ENCODE assay signal across 9 mouse cellular contexts in the genomic region with DNA sequence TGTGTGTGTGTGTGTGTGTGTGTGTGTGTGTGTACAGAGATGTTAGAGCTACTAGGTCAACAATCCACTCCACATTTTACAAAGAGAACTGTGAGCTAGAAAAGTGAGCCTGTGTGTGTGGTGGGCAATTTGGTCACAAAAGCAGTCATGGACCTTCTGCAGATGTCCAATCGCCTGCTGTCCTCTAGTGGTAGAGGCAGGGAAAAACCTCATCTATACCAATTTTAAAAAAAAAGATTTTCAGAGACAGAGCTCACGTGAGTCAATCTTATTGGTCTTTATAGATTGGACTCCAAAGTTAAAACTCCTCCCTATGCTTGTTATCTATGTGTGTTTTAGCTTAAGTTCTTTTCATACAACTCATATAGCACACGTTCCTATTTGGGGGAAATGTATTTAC.
DNase-seq lines count a peak whose midpoint lies in the region; ATAC-seq and TF ChIP-seq lines count a peak whose summit lies in the region.
"Had no signal": no experiment of that assay in that cellular context is flagged by ENCODE, and none has a peak within 500 bp of the region (broad histone marks: within the 10 kb centered on the region; RNA-seq: fewer than 3 reads in every experiment).

No protein-coding gene starts in this region.

- H3K4me1 ChIP-seq in embryonic fibroblast, embryonic 13.5 days (ENCODE audit: control insufficient read depth, insufficient read depth, low read length): no peaks in the 10 kb centered on the region
- H3K4me1 ChIP-seq in lung, embryonic 16.5 days (replicated peaks; ENCODE audit: control insufficient read depth, insufficient read depth, low read length): no peaks in the 10 kb centered on the region
- H3K4me1 ChIP-seq: liver, embryonic 15.5 days had no signal

- no peaks in the 10 kb centered on the region for H3K9me3 ChIP-seq in lung, embryonic 16.5 days (ENCODE audit: control insufficient read depth, low read length)
- H3K9me3 ChIP-seq: liver, embryonic 15.5 days had no signal

- no peak overlapping the region for H3K27ac ChIP-seq in embryonic fibroblast, embryonic 13.5 days (ENCODE audit: insufficient read depth, low read length)
- H3K27ac ChIP-seq in lung, embryonic 16.5 days (ENCODE audit: low read length): no peak overlapping the region
- H3K27ac ChIP-seq: liver, embryonic 15.5 days had no signal

- peak; percentile 44 to 47 for DNase-seq in cerebellum, adult 18-20 months
- DNase-seq in cerebellum, adult 11 months: no peak
- peak; percentile 40 for DNase-seq in urinary bladder, postnatal 14 days (ENCODE audit: low spot score)
- no peak for DNase-seq in urinary bladder, adult 18-20 months (ENCODE audit: low spot score in 2 of 2)
- DNase-seq in induced T-regulatory cell, adult 2 months (ENCODE audit: low read depth): peak; percentile 65
- DNase-seq in retina, postnatal 7 days (ENCODE audit: low read depth, low spot score): peak; percentile 38

- no peak overlapping the region for H3K9ac ChIP-seq in lung, embryonic 16.5 days (ENCODE audit: low read length)
- H3K9ac ChIP-seq: liver, embryonic 15.5 days had no signal

- no peak for TF ChIP-seq POLR2A in embryonic fibroblast, embryonic 13.5 days (IDR thresholded peaks at IDR 0.05; ENCODE audit: low read depth, low read length)

- H3K4me2 ChIP-seq in lung, embryonic 16.5 days (ENCODE audit: low read depth, low read length): no peak overlapping the region
- H3K4me2 ChIP-seq: liver, embryonic 15.5 days had no signal

- H3K27me3 ChIP-seq in lung, embryonic 16.5 days (ENCODE audit: control insufficient read depth, insufficient read depth, low read depth, low read length): no peaks in the 10 kb centered on the region
- H3K27me3 ChIP-seq: liver, embryonic 15.5 days had no signal

- no peaks in the 10 kb centered on the region for H3K36me3 ChIP-seq in lung, embryonic 16.5 days (ENCODE audit: control insufficient read depth, insufficient read depth, low read length)
- H3K36me3 ChIP-seq: liver, embryonic 15.5 days had no signal

- peak; percentile 66; the same call in 1 of the 2 replicates for TF ChIP-seq CTCF in embryonic fibroblast, embryonic 13.5 days (IDR thresholded peaks at IDR 0.05; ENCODE audit: borderline replicate concordance, insufficient read depth, low read length)

- no peak overlapping the region for H3K4me3 ChIP-seq in embryonic fibroblast, embryonic 13.5 days (ENCODE audit: insufficient read depth, low read length)
- no peak overlapping the region for H3K4me3 ChIP-seq in lung, embryonic 16.5 days (ENCODE audit: low read length)
- H3K4me3 ChIP-seq: liver, embryonic 15.5 days had no signal

- WGBS in lung, embryonic 16.5 days: 3% methylated on average over 3 of the region's 3 CpGs

- ATAC-seq in lung, embryonic 16.5 days (ENCODE audit: low read depth): peak; percentile 68

Comparison
In these comparisons a context has a peak if more than half of its experiments do, and no peak if none do; other contexts are left out.
1. DNase-seq: peak in cerebellum, adult 18-20 months (2 of 2), urinary bladder, postnatal 14 days (single experiment), induced T-regulatory cell, adult 2 months (single experiment) and retina, postnatal 7 days (single experiment); none in cerebellum, adult 11 months (single experiment) and urinary bladder, adult 18-20 months (0 of 2).